Mouse (Mus musculus): ENCODE results near the gene Taf5l.
"Not testable (repeated sequence)": the region's sequence is repeated elsewhere in the genome, so short reads cannot be mapped to it uniquely, and the experiment has no call there.

The Taf5l gene

GRCm38 (mm10) chr8:124011989-124012586 lies 9.1 kb downstream of the Taf5l start:
- no peak for DNase-seq

GRCm38 (mm10) chr8:124011580-124011979 lies 9.6 kb downstream of the Taf5l start:
- DNase-seq, result no peak

GRCm38 (mm10) chr8:124007829-124008228 lies 13.4 kb downstream of the Taf5l start:
- DNase-seq, result no peak

GRCm38 (mm10) chr8:124002546-124003108 lies 18.6 kb downstream of the Taf5l start:
- no peak for DNase-seq

- no peak for DNase-seq
Observed at GRCm38 (mm10) chr8:123999568-123999967, 21.6 kb downstream of the Taf5l start.

GRCm38 (mm10) chr8:123993997-123994396 lies 27.2 kb downstream of the Taf5l start:
- no peak for DNase-seq

GRCm38 (mm10) chr8:123993597-123993996 lies 27.6 kb downstream of the Taf5l start:
- DNase-seq, result no peak

GRCm38 (mm10) chr8:123992587-123992986 lies 28.6 kb downstream of the Taf5l start:
- DNase-seq, result no peak

GRCm38 (mm10) chr8:123990277-123991049 lies 30.7 kb downstream of the Taf5l start:
- no peak for DNase-seq

GRCm38 (mm10) chr8:123989128-123989527 lies 32.1 kb downstream of the Taf5l start:
- DNase-seq, result no peak

- DNase-seq, result no peak
Observed at GRCm38 (mm10) chr8:123988605-123989038, 32.6 kb downstream of the Taf5l start.

- peak; percentile 96 for DNase-seq
Observed at GRCm38 (mm10) chr8:123982826-123983400, 38.3 kb downstream of the Taf5l start, which contains the start of gene Abcb10. Gene Abcb10, minus strand, starts transcription at chr8:123983122.

- peak; percentile 40 for DNase-seq
Observed at GRCm38 (mm10) chr8:123982291-123982793, 38.9 kb downstream of the Taf5l start.

- DNase-seq, result no peak
Observed at GRCm38 (mm10) chr8:123981674-123982073, 39.5 kb downstream of the Taf5l start.

GRCm38 (mm10) chr8:123980239-123980638 lies 41.0 kb downstream of the Taf5l start:
- no peak for DNase-seq

GRCm38 (mm10) chr8:123978926-123979325 lies 42.3 kb downstream of the Taf5l start:
- DNase-seq, result no peak

- DNase-seq, result no peak
Observed at GRCm38 (mm10) chr8:123978166-123978838, 42.9 kb downstream of the Taf5l start.

GRCm38 (mm10) chr8:123977499-123977898 lies 43.7 kb downstream of the Taf5l start:
- no peak for DNase-seq

GRCm38 (mm10) chr8:123973495-123973894 lies 47.7 kb downstream of the Taf5l start:
- DNase-seq, result peak; percentile 70

- no peak for DNase-seq
Observed at GRCm38 (mm10) chr8:123966896-123967295, 54.3 kb downstream of the Taf5l start.

GRCm38 (mm10) chr8:123961371-123961770 lies 59.8 kb downstream of the Taf5l start:
- DNase-seq, result no peak

GRCm38 (mm10) chr8:123960556-123960955 lies 60.6 kb downstream of the Taf5l start:
- DNase-seq, result not testable (repeated sequence)

GRCm38 (mm10) chr8:123960056-123960455 lies 61.1 kb downstream of the Taf5l start:
- no peak for DNase-seq

Measured in kidney, adult 11 months (tissue).